In genomic region chr11:68331117-68331437, GRCm38 (mm10) we compare ENCODE assay signal across 18 mouse cellular contexts.
DNase-seq lines count a peak whose midpoint lies in the region; ATAC-seq and TF ChIP-seq lines count a peak whose summit lies in the region.
"Had no signal": no experiment of that assay in that cellular context is flagged by ENCODE, and none has a peak within 500 bp of the region (broad histone marks: within the 10 kb centered on the region; RNA-seq: fewer than 3 reads in every experiment).

No protein-coding gene starts in this region.

- WGBS in hindbrain, postnatal 0 days = 61% methylated on average over 6 of the region's 6 CpGs
- WGBS in hindbrain, embryonic 14.5 days = 80% methylated on average over 6 of the region's 6 CpGs

- H3K27ac ChIP-seq in hindbrain, postnatal 0 days = peak overlapping the region; percentile 45; the same call in 1 of the 2 replicates
- H3K27ac ChIP-seq in hindbrain, embryonic 14.5 days = no peak overlapping the region
- H3K27ac ChIP-seq: embryonic facial prominence, embryonic 15.5 days; forebrain, embryonic 10.5 days; forebrain, embryonic 15.5 days; heart, adult 2 months had no signal

- no peaks in the 10 kb centered on the region for H3K36me3 ChIP-seq in hindbrain, postnatal 0 days (ENCODE audit: insufficient read depth, low read length)
- H3K36me3 ChIP-seq in hindbrain, embryonic 14.5 days (replicated peaks; ENCODE audit: control insufficient read depth, insufficient read depth) = no peaks in the 10 kb centered on the region
- H3K36me3 ChIP-seq: embryonic facial prominence, embryonic 15.5 days; forebrain, embryonic 15.5 days; G1E had no signal

- no peak for ATAC-seq in hindbrain, postnatal 0 days
- no peak for ATAC-seq in hindbrain, embryonic 14.5 days (ENCODE audit: low FRiP score)
- ATAC-seq: CD4-positive, CD25-positive, alpha-beta regulatory T cell, adult 4 months; forebrain, embryonic 15.5 days had no signal

- no peak for TF ChIP-seq CTCF in hindbrain, postnatal 0 days (IDR thresholded peaks at IDR 0.05; ENCODE audit: low read depth)

- no peaks in the 10 kb centered on the region for H3K9me3 ChIP-seq in hindbrain, postnatal 0 days (ENCODE audit: low read length)
- H3K9me3 ChIP-seq in hindbrain, embryonic 14.5 days (ENCODE audit: control insufficient read depth, low read length) = peaks cover 6% of the 10 kb centered on the region; the same call in 1 of the 2 replicates
- H3K9me3 ChIP-seq: embryonic facial prominence, embryonic 15.5 days; forebrain, embryonic 10.5 days; forebrain, embryonic 15.5 days; G1E had no signal

- peak; percentile 53 to 60 for DNase-seq in cerebellum, postnatal 10 days
- no peak for DNase-seq in cerebellum, postnatal 4 days (ENCODE audit: low spot score in 2 of 2)
- DNase-seq in hindbrain, postnatal 0 days (ENCODE audit: low spot score) = no peak
- DNase-seq in hindbrain, embryonic 14.5 days (ENCODE audit: low spot score) = no peak
- DNase-seq in kidney, adult 8-10 months = peak; percentile 41 to 65
- no peak for DNase-seq in kidney, postnatal 4 days
- DNase-seq in layer of hippocampus, postnatal 36 days = no peak
- DNase-seq: adrenal gland, postnatal 10 days; B cell, adult 2 months; embryo, embryonic 11 days; heart, adult 2 months had no signal

- no peak overlapping the region for H3K9ac ChIP-seq in hindbrain, postnatal 0 days (replicated peaks; ENCODE audit: low read length)
- H3K9ac ChIP-seq in hindbrain, embryonic 14.5 days = no peak overlapping the region
- H3K9ac ChIP-seq: embryonic facial prominence, embryonic 15.5 days; forebrain, embryonic 15.5 days had no signal

- H3K4me2 ChIP-seq in hindbrain, postnatal 0 days (ENCODE audit: low read depth, low read length) = no peak overlapping the region
- no peak overlapping the region for H3K4me2 ChIP-seq in hindbrain, embryonic 14.5 days (replicated peaks)
- H3K4me2 ChIP-seq: embryonic facial prominence, embryonic 15.5 days; forebrain, embryonic 15.5 days; heart, embryonic 11.5 days had no signal

- H3K4me3 ChIP-seq in hindbrain, postnatal 0 days (ENCODE audit: low read length) = no peak overlapping the region
- no peak overlapping the region for H3K4me3 ChIP-seq in hindbrain, embryonic 14.5 days (replicated peaks; ENCODE audit: low read length)
- H3K4me3 ChIP-seq: embryonic facial prominence, embryonic 15.5 days; erythroblast, embryonic 14.5 days; forebrain, embryonic 10.5 days; forebrain, embryonic 15.5 days; heart, adult 2 months had no signal

- peaks cover 4% of the 10 kb centered on the region; the same call in 1 of the 2 replicates for H3K4me1 ChIP-seq in hindbrain, postnatal 0 days (ENCODE audit: insufficient read depth, low read length)
- no peaks in the 10 kb centered on the region for H3K4me1 ChIP-seq in hindbrain, embryonic 14.5 days (replicated peaks; ENCODE audit: control insufficient read depth, insufficient read depth, low read length)
- H3K4me1 ChIP-seq: embryonic facial prominence, embryonic 15.5 days; forebrain, embryonic 15.5 days had no signal

- no peaks in the 10 kb centered on the region for H3K27me3 ChIP-seq in hindbrain, postnatal 0 days (ENCODE audit: insufficient read depth, low read length)
- H3K27me3 ChIP-seq in hindbrain, embryonic 14.5 days (ENCODE audit: control insufficient read depth, insufficient read depth, low read length) = no peaks in the 10 kb centered on the region
- H3K27me3 ChIP-seq: embryonic facial prominence, embryonic 15.5 days; forebrain, embryonic 15.5 days had no signal

Comparison
In these comparisons a context has a peak if more than half of its experiments do, and no peak if none do; other contexts are left out.
1. DNase-seq: peak in cerebellum, postnatal 10 days (2 of 2) and kidney, adult 8-10 months (2 of 2); none in cerebellum, postnatal 4 days (0 of 2), hindbrain, postnatal 0 days (single experiment), hindbrain, embryonic 14.5 days (single experiment), kidney, postnatal 4 days (0 of 2) and layer of hippocampus, postnatal 36 days (0 of 2).